Mouse (Mus musculus) yolk sac, embryonic 10.5 days (tissue): ENCODE data around the gene Jkamp.

Experiments used
- DNase-seq: peaks from one replicate; pipeline ENCODE4 v3.0.0-alpha.2; 2017; ENCODE audit warnings: low spot score

The Jkamp gene

GRCm38 (mm10) chr12:72086166-72086825 lies 907 bp downstream of the Jkamp start:
- DNase-seq: no peak

GRCm38 (mm10) chr12:72089802-72090201 lies 4.4 kb downstream of the Jkamp start:
- no peak for DNase-seq

GRCm38 (mm10) chr12:72096966-72097365 lies 11.6 kb downstream of the Jkamp start:
- no peak for DNase-seq

GRCm38 (mm10) chr12:72102776-72103175 lies 17.4 kb downstream of the Jkamp start:
- no peak for DNase-seq

- DNase-seq: no peak
These were observed 18.6 kb downstream of the Jkamp start for GRCm38 (mm10) chr12:72104027-72104426.

- DNase-seq: peak; percentile 50
These were observed 19.3 kb downstream of the Jkamp start for GRCm38 (mm10) chr12:72104525-72105281.

- DNase-seq: no peak
These were observed 29.7 kb downstream of the Jkamp start for GRCm38 (mm10) chr12:72115126-72115525.

- no peak for DNase-seq
These were observed 30.4 kb downstream of the Jkamp start for GRCm38 (mm10) chr12:72115686-72116345.

GRCm38 (mm10) chr12:72129203-72129602 lies 43.8 kb downstream of the Jkamp start:
- no peak for DNase-seq

GRCm38 (mm10) chr12:72150786-72151185 lies 65.4 kb downstream of the Jkamp start:
- no peak for DNase-seq
